Mouse (Mus musculus) layer of hippocampus, adult 9-11 months (tissue): Measurements from ENCODE around the gene S100a10.

Experiments
- DNase-seq: peaks from one replicate; pipeline ENCODE4 v3.0.0; 2022

S100a10 gene

DNA sequence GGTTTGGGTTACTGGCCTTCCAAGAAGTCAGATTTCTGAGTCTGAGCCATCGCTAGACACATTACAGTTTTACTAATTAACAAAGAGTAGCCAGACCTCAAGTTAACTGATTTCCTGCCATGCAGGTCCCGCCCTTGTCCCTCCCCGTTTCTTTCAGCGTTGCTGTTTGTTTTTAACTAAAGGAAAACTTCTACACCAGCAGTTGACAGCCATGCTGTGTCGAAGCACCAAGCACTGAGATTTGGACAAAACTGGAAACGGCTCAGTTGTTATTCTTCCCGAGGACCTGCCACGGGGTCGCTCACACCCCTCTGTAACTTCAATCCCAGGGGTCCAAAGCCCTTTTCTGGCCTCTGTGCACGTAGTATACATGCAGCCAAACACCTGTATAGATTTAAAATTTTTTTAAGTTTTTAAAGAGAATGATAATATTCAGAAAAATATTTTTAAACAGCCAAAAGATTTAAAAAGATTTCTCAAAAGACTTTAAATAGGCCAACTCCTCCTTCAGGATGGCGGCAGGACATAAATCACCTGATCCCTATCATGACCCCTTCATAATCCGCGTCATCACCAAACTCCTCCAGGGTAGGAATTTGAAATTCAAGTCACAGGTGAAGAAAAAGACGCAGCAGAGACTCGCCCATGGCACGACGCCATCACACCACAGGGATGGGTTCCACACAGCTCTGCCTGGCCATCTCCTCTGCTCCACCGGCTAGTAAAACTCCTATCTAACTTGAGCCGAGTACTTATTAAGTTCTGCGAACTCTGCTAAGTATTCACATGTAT is 6.9 kb upstream of the S100a10 start:
- DNase-seq: no peak

DNA sequence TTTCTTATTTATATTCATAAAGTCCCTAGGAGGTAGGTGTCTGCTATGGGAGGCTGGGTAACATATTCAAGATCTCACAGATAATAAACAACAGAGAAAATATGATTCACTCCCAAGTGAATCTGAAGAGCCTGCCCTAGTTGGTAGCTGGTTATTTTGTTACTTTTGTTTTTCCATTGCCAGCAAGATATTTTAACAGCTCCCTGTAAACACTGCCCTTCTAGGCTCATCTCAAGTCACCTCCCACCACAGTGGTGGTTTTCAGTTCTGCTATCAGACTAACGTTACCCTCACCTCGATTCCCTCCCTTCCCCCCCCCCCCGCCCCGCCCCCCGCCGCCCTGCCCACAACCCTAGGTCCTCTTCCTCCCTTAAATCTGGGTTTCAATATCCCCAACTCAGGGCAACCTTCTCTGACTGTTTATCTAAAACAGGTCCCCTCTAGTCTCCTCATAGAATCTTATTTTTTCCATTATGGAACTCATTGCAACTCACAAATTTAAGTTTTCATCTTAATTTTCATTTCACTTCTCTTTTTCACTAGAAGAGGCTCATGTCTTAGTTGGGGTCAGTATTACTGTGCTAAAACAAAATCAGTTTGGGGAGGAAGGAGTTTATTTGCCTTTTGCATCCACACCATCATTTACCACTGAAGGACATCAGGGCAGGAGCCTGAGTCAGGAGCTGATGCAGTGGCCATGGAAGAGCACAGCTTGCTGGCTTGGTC is 6.2 kb upstream of the S100a10 start:
- no peak for DNase-seq

DNA sequence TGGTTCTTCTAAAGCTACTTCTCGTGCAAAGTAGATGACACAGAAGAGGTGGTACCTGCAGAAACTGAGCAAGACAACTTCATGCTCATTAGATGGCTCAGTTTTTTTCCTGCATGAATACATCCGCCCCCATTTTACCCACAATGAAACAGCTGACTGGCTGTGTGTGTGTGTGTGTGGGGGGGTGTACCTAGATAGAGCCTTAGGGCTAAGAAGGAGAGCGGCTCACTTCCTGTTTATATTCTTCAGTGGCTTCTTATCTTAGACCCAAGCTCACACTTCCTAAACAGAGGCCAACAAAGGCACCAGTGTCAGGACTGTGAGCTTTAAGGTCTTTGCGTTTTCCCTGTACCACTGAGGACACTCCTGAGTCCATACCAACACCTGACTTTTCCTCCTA is 4.9 kb upstream of the S100a10 start:
- no peak for DNase-seq

DNA sequence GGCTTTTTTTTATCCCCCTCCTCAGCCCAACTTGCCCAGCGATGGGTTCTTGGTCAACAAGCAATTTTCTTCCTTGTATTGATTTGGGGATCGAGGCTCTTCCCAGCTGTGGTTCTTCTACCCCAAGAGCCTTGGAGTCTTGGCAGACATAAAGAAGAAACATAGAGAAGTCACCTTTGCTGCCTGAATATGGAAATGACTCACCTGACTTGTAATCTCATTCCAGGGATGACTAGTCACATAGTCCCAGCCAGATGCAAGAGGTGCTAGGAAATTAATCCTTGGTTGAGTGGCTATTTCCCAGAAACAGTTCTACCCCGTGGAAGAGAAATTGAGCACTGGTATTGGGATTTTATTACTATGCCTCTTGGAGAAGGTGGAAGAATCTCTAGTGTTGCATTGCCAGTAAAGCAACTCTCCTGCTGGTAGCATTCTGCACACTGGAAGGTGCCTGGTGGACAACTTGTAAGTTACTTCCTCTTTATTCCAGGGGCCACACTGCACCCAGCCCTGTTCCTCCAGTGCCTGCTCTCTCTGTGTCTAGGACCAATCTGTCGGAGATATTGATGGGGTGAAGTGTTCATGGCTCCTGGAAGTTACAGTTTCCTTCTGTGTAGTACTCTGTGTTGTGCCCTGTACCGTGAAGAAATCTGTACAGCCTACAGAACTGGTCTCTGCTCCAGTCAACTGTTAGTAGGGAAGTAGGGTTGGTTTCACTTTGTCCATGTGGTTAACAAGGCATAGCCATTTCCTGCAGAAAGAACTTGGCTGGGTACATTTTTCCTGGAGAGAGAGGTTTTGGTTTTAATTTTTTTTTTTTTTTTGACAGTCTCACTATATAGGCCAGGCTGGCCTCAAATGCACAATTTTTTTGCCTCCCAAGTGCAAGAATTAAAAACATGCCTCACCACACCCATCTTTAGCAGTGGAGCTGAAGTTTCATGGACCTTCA is 2.7 kb upstream of the S100a10 start:
- no peak for DNase-seq

DNA sequence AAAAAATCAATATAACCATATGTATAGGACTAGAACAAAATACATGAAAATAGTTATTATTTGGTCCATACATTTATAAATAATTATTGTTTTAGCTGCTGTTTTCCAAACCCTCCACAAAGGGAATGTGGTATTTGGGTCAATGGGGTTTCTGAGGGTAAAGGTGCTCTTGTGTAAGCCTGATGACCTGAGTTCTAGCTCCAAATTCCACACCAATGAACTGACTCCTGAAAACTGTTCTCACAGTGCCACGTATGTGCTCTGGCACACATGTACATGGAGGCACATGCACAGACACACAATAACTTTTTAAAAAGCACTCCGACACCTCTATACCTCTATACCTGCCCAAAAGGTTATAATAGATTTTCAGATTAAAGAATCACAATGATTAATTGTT is 1.6 kb upstream of the S100a10 start:
- DNase-seq: no peak

DNA sequence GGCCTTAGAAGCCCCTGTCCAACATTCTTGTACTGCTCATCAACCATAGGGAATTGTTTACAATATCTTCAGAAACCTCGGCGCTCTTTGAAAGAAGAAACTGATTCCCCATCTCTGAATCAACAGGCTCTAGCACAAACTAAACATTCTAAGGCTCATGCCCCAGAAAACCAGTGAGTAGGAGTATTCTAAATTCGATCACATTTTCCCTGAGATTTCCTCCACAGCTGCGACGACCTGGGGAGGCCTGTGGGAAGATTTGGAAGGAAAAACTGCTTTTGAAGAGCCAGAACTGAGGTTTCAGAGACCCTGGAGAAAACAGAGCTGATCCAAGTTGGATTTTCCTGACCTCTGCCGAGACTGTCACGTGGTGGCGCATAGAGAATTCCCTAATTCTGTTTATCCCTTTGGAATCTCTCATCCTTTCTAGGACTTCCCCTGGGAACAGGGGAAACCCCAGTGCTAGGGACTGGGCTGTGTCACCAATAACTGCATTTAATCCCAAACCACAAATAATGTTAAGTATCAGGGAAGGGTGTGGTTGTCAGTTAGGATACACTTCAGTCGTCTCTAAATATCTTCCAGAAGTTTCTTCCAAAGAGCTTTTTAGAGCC is 1.0 kb upstream of the S100a10 start:
- no peak for DNase-seq

DNA sequence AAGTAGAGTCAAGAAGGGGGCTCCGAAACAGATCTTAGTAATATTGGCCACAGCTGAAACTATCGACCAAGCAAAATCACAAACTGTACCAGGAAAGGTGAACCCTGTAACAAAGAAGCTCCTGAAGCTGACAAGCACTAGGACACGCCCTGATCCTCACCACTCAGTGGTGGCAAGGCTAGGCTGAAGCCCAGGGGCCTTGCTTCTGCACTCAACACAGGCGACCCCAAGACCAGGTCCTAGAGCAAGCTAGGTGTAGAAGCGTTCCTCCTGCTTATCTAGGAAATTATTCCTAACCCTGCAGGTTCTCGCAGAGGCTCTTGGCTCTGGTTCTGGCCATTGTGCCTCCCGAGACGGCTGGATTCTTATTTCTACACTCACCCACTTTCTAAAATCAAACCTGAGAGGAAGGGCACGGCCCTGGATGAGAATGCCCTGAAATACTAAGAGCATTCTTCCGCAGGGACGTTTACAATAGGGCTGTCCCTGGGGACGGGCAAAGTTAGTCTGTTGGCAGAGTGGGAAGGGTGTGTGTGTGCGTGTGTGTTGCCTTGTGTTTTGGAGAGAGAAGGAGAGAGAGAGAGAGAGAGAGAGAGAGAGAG is 400 bp upstream of the S100a10 start:
- DNase-seq: no peak

DNA sequence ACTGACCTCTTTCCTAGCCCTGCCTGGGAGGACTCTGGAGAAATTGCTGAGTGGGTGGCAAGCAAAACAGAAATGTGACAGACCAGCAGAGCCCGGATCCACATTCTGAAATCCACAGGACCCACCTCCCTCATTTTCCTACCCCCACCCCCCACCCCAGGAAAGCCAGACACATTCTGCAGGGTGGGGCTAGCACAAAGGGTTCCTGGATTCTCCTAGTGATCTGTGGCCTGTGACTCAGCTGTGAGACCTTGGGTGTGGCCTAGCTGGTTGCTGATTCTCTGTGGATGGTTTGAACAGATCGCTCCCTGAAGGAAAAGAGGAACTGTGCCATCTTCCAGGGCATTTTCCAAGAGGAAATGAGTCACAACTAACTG is 986 bp downstream of the S100a10 start:
- DNase-seq: no peak

DNA sequence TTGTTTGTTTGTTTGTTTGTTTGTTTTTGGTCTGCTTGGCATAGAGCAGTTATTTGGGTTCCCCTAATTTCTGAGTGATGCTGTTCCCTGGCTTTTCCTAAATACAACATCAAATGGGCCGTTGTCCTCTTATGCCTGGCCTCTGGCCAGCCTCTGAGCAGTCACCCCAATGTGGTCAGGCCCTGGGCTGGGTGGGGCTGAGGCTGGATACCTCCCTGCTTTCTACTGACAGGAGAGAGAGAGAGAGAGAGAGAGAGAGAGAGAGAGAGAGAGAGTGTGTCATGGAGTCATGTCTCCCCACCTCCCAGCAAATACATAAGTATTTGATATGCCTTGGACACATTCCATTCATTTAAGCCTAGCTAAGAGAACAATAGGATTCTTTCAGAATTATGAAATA is 1.7 kb downstream of the S100a10 start:
- DNase-seq: no peak

DNA sequence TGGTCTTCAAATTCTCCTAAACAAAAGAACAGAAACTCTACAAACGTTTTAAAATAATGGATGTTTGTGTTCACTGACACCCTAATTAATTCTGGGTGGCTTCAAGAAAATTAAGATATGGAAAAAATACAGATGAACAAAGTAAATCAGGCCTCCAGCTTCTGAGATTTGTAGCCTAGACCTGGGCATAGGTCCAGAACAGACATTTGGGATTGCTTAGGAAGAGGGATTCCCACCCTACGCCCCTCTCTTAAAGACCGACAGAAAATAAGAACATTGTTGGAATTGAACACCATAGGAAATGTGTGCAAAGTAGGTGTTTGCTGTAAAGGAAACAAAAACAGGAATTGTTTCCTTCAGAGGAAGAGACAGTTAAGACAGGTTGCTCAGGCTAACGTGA is 2.6 kb downstream of the S100a10 start:
- DNase-seq: no peak

DNA sequence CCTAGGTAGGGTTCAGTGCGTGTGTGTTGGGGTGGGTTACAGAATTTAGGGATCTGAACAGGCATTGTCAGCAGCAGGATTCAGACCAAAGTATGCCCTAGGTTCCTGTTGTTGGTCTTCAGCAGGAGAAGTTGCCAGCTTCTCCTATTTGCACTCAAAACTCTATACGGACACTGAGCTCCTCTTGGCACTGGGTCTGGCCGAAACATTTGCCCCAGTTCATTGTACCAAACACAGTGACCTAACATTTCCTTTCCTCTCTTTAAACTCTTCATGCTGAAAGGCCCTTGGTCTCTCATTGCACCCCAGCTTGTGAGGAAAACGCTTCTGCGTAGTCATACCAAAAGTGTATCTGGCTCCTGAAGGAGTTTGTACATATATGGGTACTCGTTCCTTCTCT is 5.1 kb downstream of the S100a10 start:
- DNase-seq: no peak

DNA sequence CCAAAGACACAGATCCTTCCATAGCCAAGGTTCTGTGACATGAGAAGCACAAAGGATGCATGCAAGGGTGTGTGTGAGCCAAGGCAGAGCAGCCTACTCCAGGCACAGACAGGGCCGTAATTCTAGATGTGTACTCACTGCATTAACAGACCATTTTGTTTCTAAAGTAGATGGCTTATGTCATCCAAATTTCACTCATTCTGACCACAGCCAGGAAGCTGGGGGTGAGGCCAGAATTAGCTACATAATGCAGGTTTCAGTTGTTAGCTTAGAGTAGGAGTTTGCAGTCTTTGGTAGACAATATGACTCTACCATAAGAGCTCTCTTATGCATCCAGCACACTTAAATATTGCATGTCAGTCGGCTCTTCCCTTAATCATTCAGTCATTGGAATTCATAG is 7.5 kb downstream of the S100a10 start:
- no peak for DNase-seq

DNA sequence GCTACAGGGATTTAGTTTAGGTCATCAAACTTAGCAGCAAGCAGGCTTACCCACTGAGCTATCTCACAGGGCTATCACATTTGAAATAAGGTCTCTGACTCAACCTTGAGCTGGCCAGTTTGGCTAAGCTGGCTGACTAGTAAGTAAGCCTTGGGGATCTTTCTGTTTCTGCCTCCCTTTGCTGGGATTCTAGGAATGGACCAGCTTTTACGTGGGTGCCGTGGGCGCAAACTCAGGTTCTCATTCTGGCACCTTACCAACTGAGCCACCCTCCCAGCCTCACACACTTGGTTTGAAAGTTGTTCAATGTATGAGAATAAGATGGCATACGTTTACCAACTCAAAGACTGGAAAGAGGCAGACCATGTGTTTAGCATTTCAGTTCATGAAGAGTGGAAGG is 8.3 kb downstream of the S100a10 start:
- DNase-seq: no peak

DNA sequence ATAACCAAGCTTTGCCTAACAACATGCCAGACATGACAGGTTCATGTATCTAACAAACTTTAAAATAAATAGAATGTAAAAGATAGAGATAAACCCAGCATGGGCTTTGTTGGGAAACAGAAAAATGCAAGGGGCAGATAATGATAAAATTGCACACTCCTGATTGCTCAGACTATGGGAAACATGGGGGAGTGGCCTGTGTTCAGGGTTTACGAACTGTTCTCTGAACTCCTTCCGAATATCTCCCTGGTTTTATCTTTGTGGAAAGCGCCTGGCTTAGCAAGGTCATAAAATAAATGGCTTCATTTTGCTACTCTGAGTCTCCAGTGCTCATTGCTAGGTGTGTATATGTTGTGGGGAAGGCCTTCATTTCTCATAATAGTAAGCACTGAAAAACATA is 12.0 kb downstream of the S100a10 start:
- DNase-seq: no peak

DNA sequence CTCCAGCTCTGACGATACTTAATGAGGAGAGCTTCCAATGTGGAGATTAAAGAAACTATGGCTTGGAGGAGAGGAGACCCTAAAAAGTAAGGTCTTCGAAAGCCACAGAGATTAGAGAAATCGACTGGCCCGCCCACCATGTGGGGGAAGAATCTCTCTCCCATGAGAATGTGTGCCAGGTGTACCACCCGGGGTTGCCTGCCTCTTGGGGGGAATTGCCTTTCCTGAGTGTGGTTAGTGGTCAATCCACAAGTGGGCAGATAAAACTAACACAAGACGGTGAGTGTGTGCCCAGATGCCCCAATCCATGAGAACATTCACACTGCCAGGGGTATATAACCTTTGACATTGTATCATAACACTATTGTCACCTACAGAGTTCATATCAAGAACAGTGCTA is 12.8 kb downstream of the S100a10 start:
- DNase-seq: no peak

DNA sequence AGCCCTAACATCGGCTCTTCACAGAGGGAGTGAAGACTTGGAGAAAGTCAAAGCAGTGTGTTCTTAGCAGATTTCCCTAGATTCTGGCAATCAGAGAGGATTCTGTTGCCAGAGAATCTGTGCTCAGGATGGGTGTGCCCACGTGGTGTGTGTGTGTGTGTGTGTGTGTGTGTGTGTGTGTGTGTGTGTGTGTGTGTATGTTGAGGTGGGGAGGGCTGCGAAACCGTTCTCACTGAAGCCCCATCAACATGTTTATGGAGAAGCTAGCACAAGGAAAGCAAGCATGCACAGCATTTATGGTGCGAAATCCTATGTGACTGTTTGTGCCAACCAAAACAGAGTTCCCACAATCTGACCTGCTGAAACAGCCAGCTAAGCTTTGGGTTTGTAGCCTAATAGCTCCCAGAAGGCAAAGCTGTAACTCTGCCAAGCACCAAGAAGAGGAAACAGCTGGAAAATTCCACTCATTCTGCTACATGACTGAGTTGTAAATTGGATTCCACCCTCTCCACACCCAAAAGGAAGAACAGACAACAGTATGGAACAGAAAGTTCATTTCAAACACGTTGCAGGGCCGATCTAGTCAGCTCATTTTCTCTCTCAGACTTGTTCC is 13.7 kb downstream of the S100a10 start:
- DNase-seq: peak; percentile 57

DNA sequence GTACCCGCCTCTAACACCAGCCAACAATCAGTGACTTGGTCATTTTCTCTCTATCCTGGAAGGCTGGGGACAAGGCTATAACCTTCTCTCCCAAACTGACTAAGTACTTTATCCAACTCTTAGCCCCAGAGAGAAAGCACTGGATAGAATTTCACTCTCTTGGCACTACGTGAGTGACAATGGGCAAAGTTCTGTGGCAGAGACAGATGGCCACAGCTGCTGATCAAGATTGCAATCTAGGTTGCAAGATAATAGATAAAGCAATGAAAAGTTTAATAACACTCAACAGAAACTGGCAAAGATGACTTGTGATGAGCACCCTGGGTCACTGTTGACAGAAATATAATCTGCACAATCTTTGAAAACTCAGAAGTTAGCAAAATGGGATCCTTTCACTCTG is 14.2 kb downstream of the S100a10 start:
- DNase-seq: no peak

DNA sequence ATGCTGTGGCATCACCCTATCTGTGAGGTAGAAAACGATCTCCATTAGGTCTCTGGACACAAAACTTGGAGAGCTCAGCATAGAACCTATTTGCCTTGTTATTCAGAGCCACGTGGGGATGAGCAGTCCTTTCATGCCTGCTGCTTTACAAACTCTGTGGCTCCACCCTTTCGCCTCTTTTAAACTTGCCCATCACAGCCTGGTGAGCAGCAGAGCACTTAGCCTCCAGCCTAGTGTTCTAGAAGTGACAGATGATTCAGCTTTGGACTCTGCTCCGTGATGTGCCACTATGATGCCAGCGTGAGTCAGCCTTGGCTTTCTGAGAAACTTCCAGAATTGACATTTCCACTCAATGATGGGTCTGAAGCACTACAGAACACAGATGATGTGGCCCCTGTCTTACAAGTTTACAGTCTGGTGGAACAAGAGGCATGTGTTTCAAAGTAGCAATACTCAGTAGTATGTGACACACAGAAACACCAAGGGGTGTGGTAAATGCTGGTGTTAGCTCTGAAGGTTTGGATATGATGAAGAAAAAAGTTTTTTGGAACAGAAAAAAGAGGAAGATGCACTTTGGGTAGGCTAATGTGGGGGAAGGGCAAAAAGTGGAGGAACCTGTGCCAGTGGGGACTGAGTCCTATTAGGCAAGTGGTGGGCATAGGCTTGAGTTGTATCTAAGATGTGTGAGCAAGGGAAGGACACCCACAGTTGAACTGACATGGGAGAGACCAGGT is 17.3 kb downstream of the S100a10 start:
- no peak for DNase-seq

DNA sequence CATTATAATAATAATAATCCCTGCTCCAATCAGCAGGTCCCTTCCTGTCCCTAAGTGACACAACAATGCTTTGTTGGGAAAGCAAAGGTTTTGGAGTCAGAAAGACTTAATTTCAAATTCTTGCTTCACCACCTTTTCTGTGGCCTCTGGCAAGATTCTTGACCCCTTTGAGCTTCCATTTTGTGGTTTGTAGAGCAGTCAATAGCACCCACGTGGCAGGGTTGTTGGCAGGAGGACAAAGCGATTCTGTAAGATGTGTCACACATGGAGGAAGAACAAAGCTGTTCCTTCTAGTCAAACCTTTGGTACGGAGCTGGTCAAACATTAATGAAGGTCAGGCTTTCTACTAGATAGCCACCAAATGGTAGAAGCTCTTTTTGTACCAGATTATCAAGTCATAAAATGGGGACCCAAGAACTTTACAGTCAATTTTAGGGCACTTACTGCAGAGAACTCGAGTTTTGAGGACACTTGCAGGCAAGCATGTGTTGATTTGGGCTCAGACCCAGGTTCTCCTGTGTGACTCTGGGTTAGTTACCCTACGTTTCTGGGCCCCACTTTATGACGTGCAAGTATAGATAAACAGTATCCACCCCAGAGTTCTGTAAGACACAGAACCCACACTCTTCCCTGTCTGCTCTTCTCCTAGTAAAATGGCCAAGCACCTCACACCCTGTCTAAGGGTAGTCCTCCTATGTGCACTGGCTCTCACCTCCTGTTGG is 24.6 kb downstream of the S100a10 start:
- no peak for DNase-seq

DNA sequence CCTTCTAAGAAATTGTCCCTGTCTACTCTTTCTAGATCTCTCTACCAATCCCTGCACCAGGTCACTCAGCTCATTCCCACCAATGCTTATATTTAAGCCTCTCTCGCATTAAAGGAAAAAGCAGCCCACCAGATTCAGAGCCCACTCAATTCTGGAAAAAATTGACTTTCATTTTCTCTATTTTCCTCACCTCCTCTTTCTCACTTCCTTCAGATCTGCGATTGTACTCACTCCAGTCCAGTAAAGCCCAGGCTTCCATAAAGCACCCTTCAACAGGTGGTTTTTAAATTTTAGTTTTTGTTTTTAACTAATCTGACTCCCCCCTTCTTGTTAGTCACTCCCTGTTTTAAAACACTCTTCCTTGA is 25.1 kb downstream of the S100a10 start:
- DNase-seq: no peak

DNA sequence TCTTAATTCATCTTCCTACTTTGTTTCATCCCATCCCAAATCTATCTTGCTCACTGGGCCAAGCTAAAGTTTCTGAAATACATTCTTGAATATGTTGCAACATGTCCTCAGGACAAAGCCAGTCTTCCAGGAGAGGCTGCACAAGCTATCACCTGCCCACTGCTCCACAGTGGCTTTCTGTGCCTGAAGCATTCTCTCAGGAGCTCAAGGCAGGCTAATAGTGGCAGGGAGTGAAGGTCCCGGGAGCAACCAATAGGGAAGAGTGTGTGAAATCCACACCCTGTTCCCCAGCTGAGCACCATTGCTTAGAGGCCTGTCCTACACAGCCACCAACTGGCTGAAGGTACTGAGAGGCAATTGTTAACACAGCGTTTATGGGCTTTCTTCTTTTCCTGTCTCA is 26.1 kb downstream of the S100a10 start:
- DNase-seq: no peak
